Mouse (Mus musculus) layer of hippocampus, postnatal 10 days (tissue): ENCODE data around the gene 4933400A11Rik. TPM values are rescaled to one million over a fixed set of nuclear protein-coding genes. Genes with fewer than 3 reads are reported as not detected.

Source experiments
- DNase-seq, 2 experiments: peaks; one replicate each; pipeline ENCODE4 v3.0.0; 2021; ENCODE audit warnings: low spot score in 2 of 2
- long read RNA-seq: library from polyadenylated mRNA; stranded (forward); transcript quantifications from one replicate; pipeline ENCODE4 v2.0.0, GENCODE M21; 2023
- total RNA-seq, 2 experiments: library from RNA; stranded (reverse); gene quantifications; 2 replicates each; pipeline ENCODE4 v1.2.3; 2021

4933400A11Rik gene
- total RNA-seq = not detected
- long read RNA-seq = 0 reads

DNA sequence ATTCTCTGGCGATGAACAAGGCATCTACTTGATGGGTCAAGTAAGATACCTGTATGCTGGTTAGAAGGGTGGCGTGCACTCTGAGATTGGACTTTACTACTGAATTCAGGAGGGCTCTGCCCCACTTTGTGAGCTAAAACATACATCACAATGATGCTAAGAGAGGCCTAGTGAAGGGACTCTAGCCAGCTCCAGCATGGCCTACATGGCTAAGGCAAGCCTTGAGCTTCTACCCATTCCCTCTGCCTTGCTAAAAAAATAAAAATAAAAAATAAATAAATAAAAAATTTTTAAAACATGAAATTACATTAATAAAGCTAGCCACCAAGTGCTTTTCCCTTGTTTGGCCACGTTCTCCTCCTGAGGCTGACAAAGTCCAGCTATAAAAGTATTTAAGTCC, at the start of gene 4933400A11Rik:
TSS of gene 4933400A11Rik (minus strand) at position 101 of the 400 bp plus-strand sequence.
- DNase-seq = no peak

DNA sequence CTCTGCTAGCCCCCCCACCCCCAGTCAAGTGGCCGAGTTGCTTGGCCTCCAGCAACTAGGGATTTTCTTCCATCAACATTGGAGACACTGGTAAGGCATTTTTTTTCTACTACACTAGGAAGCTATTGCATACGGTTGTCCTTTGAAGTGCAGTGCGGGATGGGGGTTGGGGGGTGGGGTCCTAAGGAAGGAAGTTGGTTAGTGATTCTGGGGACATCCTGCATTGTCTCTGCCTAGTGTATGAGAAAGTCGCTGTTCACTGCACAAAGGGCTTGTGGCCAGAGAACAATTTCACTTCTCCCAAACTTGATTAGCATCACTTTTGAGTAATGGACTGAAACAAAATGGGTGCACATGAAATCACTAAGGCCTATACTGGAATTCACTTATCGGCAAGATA, 48.7 kb upstream of the 4933400A11Rik start:
- no peak for DNase-seq

DNA sequence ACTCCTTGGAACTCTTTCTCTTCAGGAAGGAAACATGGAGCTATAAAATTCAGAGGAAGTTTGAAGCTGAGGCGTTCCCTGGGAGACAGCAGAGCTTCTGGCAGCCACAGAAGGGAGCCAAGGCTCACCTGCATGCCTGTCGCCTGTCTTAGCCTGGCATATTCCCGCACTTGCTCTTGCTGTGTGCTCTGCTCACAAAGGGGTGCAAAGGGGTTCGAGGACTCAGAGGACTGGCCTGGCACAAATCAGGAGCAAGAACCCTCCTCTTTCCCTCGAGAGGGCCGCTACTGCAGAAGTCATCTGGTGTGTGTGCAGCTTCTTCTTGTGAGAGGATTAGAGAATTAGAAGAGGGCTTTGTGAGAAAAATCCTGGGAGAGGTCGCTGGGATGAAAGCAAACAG, 48.3 kb upstream of the 4933400A11Rik start:
- DNase-seq = peak in 1 of 2 experiments; percentile 23

DNA sequence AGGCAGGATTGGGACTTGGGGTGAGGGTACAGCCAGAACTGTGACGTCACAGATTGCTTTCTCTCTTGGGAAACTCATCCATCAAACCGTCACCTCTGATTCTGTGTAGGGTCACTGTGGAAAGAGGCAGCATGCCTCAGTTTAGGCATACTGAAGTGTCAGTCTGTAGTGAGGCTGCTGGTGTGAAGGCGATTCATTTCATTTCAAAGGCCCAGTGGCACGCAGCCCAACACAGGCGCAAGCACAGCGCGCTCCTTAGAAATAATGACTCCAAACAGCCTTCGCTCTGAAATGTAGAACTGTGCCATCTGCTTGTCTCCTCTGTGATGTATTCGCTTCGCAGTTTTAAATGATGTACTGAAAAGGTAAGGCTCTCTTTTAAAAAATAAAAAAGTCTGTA, 47.5 kb upstream of the 4933400A11Rik start:
- peak; percentile 48 to 53 for DNase-seq

DNA sequence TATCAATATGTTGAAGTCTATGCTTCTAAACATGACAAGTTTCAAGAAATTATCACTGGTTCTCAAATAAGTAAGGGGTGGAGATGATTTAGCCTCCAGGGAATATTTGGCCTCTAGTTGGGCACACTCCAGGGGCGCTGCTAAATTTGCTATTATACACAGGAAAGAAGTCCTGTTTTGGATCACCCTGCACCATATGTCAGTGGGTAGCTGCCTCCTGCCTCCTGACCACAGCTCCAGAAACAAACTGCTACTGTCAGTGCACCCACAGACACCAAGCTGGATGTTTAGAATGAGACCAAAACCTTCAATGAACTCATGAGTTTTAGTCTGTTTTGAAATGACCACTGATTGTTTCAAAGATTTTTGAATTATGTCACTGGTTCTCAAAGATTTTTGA, 34.2 kb upstream of the 4933400A11Rik start:
- no peak for DNase-seq

DNA sequence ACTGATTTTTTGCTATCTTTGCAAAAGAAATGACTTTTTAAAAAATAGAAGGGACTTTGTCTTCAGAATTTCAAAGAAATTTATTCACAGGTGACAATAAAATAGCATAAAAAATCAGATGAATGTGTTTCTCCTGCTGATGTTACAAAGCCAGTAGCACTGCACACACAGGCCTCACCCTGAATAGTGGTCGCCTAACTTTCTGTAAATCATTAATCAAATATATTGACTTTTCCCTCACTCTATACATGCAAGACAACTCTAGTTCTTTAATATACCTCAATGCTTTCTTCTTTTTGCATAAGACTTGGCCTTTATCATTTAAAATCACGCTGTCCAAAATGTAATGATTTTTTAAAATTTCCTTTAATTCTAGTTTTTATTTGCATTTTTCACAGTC, 32.3 kb upstream of the 4933400A11Rik start:
- no peak for DNase-seq

DNA sequence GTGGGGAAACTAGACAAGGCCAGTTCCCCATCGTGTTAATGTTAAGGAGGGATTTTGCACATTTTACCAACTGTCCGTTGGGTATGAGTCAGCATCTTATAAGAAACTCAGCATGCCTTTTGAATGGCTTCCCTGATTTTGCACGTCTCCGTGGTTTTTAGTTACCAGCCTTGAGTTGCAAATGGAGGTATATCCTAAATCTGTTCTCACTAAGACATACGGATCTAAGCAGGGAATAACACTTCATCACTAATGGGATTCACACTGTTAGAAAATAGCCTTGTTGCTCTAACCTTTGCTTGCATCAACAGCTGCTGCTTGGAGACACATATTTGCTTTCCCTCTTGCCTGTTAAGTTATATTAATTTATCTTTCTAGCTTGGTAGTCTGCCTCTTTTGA, 31.9 kb upstream of the 4933400A11Rik start:
- no peak for DNase-seq

DNA sequence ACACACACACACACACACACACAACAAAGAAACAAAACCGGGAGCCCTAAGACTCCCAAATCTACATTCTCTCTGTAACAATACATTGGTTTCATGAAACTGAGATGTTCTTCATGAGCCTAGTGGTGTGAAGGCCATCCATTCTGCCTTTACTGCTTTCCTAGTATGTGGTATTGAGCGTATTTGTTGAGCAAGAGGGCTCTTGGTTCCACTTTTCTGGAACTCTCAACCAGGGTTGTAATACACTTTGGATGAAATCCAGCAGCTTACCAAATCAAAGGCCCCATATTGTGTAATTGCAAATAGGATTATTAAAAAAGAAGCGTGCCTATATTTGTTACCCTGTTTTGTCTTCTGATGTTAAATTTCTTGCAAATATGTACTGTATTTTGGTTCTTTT, 28.3 kb upstream of the 4933400A11Rik start:
- DNase-seq = no peak

DNA sequence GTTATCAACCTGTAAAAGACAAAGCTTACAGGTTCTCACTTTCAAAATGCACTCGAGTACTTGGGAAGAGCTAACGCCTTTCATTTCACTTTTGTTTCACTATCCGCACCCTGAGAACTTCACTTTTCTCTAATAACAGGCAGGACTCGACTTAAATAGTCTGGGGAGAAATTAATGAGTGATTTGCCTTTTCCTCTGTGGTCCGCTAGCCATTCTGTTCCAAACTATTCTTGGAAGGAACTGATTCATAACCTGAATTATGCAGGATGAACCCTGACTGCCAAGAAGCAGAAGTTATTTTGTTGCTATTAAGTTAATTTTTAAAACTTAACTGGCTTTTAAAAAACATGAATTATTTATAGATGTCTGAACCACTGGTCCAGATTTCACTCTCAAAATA, 26.4 kb upstream of the 4933400A11Rik start:
- no peak for DNase-seq

DNA sequence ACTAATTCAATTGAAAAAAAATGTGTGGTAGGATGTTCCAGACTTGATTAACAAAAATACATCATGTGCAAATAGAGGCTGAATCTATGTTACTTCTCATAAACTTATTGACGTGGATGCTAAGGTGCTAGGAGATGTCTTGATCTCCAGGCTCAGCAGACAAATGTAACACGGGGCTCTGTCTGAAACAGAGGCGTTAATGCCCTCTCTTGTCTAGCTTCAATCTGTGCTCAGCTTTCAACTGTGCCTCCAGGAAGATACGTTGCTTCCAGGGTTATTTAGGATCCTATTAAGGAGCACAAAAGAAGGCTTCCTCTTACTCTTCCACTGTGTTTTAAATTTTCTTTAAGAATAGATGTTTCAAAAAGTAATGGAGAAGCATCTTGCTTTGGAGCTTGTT, 20.8 kb upstream of the 4933400A11Rik start:
- DNase-seq = no peak

DNA sequence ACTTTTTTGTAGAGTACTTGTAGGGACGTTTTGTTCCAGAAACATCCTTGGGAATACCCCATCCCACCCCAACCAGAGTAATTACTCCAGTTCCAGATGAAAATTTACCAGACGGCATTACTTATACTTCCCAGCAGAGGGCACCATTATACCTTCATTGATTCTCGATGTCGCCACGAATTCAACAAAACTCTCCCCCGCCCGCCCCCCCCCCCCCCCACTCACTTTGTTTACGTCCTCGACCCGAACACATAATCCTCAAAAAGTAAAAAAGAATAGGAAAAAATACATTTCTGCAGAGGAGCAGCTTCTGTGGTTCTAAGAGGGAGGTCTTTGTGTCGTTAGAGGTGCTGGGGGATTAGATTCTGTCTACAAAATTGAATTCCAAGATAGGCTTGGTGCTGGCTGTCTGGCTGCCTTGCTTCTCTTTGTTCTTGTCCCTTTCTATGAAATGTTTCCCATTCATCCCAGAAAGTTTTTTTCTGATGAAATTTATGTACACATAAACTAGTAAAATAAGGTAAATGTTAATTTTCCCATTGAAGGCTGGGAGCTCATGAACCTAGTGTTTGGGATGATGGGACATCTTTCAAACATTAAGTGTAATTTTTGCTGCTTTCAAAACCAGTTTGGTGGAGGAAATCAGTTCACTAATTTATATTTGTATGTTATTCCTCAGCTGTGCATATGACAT, 19.7 kb upstream of the 4933400A11Rik start:
- peak; percentile 49 to 54 for DNase-seq

DNA sequence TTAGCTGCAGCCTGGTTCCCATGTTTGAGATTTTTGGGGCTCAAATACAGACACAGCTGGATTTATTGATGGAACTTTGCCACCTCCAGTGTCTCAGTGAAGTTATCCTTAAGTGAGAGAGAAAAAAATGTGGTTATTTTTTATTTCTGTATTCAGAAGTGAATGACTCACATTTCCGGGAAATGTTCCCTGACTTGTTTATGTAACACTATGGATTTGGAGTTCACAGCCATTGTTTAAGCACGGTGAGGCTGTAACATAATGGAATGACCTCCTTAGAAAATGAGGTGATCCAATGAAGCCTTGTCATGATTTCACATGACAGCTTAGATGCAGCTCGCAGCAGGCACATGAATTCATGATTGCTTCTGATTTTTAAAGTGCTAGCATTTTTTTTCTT, 17.7 kb upstream of the 4933400A11Rik start:
- DNase-seq = no peak

DNA sequence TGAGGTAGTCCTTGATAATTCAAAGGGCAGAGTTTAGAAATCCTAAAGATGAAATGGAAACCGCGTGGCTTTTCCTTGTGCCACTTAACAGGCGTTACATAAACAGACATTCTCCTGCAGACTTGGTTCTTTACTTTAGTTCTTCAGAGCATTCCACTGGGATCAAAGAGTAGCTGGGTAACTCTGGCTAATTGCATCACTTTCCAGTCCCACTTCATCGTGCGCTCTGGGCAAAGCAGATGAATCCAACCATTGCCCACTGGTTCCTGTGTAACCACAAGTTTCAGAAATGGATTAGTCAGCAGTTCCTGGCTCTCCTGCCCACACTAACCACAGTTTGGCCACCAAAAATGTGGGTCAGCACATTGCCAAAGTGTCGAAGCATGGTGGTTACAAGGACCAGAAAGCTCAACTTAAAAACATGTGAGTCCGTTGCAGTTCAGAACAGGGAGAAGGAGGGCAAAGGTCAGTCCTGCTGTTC, 15.4 kb upstream of the 4933400A11Rik start:
- no peak for DNase-seq

DNA sequence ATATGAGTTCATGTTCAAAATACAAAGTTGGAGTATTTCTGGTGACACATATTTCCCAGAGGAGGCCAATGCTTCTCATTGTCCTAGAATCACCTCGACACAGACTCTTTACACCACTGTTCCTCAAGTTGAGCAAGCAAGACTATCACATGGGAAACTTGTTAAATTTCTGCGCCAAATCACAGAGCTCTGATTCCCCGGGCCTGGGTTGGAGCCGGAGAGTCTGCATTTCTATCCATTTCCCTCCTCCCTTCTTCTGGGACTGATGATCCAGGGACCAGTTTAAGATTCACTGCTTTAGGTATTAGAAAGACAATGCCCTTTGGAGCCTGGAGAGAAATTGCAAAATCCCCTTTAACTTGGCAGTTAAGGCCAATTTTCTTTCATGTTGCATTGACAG, 15.0 kb upstream of the 4933400A11Rik start:
- no peak for DNase-seq

DNA sequence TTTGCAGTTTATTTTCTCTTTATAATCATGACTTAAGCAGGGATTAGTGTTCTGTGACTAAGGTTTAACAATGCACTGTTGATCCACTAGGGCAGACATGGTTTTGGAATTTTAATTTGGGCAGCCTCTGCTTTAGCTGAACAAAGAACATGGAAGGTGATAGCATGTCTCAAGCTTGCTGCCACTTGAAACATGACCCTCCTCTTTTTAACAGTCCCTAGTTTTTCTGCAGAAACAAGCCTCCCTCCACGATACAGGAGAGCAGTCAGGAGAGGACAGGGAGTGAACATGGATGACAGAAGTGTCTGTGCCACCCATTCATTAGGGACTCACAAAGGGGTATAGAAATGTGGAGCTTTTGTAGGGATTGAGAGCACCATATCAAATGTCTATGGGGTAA, 13.4 kb upstream of the 4933400A11Rik start:
- no peak for DNase-seq

DNA sequence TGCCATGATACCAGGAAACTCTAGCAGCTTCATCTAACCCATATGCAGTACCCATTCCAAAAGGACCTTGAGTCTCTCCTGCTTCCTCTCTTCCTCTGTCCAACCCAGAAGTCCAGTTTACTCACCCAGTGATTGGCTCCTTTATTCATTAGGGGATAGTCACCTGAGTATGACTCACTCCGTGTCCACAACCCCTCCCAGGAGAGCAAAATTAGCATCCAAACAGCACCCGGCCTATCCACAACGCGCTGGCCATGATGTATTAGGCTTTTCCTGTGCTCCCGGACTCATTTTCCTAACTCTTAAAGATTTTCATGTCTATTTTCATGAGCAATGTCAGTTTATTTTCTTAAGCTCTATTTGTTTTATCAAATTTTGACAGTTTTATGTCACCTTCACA, 10.3 kb upstream of the 4933400A11Rik start:
- DNase-seq = no peak

DNA sequence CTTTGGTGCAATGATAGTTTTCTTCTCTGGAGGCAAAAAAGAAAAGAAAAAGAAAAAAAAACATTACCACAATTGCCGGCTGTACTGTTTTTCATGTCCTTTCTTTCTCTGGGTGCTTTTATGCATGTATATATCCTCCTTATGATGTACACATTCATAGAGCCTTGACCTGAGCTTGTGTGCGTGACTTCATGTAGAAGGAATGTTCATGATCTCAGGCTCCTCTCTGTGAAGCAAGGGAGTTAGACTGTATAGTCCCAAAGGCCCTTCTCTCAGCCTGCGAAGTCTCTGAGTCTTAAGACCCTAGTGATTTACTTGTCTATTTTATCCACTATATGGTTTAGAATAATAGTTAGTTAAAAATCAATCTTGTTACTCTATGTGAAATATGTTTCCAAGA, 21.4 kb downstream of the 4933400A11Rik start:
- DNase-seq = no peak

DNA sequence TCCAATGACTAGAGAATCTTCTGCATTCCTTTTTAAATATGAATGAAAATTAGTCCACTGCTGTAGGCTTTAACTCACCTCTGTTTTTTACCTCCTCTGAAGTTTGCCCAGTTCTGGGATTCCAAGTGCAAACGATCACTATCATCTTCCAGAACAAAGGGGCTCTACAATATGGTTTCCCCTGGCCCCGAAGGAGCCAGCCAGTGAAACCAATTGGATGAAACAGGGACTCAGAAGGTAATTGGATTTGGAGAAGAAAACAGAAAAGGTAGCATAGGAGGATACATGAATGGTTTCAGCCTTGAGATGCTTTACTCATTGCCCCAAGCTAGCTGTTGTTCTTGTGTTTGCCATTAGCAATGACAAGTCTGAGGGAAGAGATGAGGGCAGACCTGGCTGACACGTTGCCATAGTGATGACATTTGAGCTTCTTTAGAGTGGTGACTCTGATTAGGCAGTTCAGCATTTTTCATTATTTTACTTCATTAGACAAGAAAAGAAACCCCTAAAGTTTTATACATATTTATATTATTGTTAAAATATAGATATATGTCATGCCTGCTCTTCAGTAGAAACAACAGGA, 44.0 kb downstream of the 4933400A11Rik start:
- no peak for DNase-seq

Other genes with a start within 250 kb of the 4933400A11Rik start
- 10 to 100 TPM; 35.1 to 37.1 TPM for gene Mid1, start 94.4 kb downstream of the 4933400A11Rik start, total RNA-seq
- 100 to 1,000 TPM; 327 to 366 TPM for gene Gm21887, start 230.0 kb upstream of the 4933400A11Rik start, total RNA-seq